Mouse (Mus musculus) layer of hippocampus, adult 2 months (tissue): ENCODE results near the gene Crcp. TPM values are rescaled to one million over a fixed set of nuclear protein-coding genes. Genes with fewer than 3 reads are reported as not detected.

Source experiments
- DNase-seq, 2 experiments: peaks; one replicate each; pipeline ENCODE4 v3.0.0; 2022; ENCODE audit warnings: low spot score in 2 of 2
- H3K27ac ChIP-seq: fragments of 200-600 bp; 2 replicates; pipeline ENCODE4 v1.8.1; 2022
- H3K4me3 ChIP-seq: fragments of 200-600 bp; 2 replicates; pipeline ENCODE4 v1.8.1; 2022; ENCODE audit warnings: mild to moderate bottlenecking
- CTCF ChIP-seq: fragments of 200-600 bp; conservative IDR thresholded peaks from 2 replicates; pipeline ENCODE4 v1.8.1; 2022; ENCODE audit warnings: antibody characterized with exemption, mild to moderate bottlenecking, moderate library complexity
- total RNA-seq, 2 experiments: library from RNA; stranded (reverse); gene quantifications; 2 replicates each; pipeline ENCODE4 v1.2.3; 2021

Gene Crcp
- total RNA-seq, 2 experiments from 2014 or later: 35.6 to 35.7 TPM

- no peak for TF ChIP-seq CTCF
- DNase-seq: no peak
- Histone ChIP-seq H3K27ac (no peak overlapping the region), H3K4me3 (no peak overlapping the region)
Observed at GRCm38 (mm10) chr5:130050416-130050815, 21.3 kb downstream of the Crcp start.

GRCm38 (mm10) chr5:130051073-130051860 is 22.2 kb downstream of the Crcp start:
- DNase-seq: no peak
- TF ChIP-seq CTCF: no peak
- H3K27ac ChIP-seq: no peak overlapping the region
- no peak overlapping the region for H3K4me3 ChIP-seq

- Histone ChIP-seq H3K4me3 (no peak overlapping the region), H3K27ac (no peak overlapping the region)
- DNase-seq: no peak
- TF ChIP-seq CTCF: no peak
Observed at GRCm38 (mm10) chr5:130052510-130052909, 23.4 kb downstream of the Crcp start.

GRCm38 (mm10) chr5:130052955-130053354 is 23.9 kb downstream of the Crcp start:
- DNase-seq: no peak
- no peak for TF ChIP-seq CTCF
- no peak overlapping the region for H3K27ac ChIP-seq
- no peak overlapping the region for H3K4me3 ChIP-seq

GRCm38 (mm10) chr5:130055688-130056087 is 26.6 kb downstream of the Crcp start:
- Histone ChIP-seq H3K27ac (no peak overlapping the region), H3K4me3 (no peak overlapping the region)
- TF ChIP-seq CTCF: no peak
- no peak for DNase-seq

GRCm38 (mm10) chr5:130056303-130056702 is 27.2 kb downstream of the Crcp start:
- no peak for TF ChIP-seq CTCF
- no peak for DNase-seq
- H3K27ac ChIP-seq: no peak overlapping the region
- H3K4me3 ChIP-seq: no peak overlapping the region

- H3K27ac ChIP-seq: peak overlapping the region; percentile 48
- DNase-seq: no peak
- no peak overlapping the region for H3K4me3 ChIP-seq
- TF ChIP-seq CTCF: no peak
Observed at GRCm38 (mm10) chr5:130059413-130060328, 30.6 kb downstream of the Crcp start.

GRCm38 (mm10) chr5:130060329-130060665 is 31.2 kb downstream of the Crcp start:
- no peak overlapping the region for H3K4me3 ChIP-seq
- DNase-seq: no peak
- peak overlapping the region; percentile 48 for H3K27ac ChIP-seq
- TF ChIP-seq CTCF: no peak

GRCm38 (mm10) chr5:130062096-130062495 is 33.0 kb downstream of the Crcp start:
- no peak for TF ChIP-seq CTCF

GRCm38 (mm10) chr5:130063760-130064159 is 34.7 kb downstream of the Crcp start:
- TF ChIP-seq CTCF: no peak
- Histone ChIP-seq H3K27ac (no peak overlapping the region), H3K4me3 (no peak overlapping the region)
- no peak for DNase-seq

More at GRCm38 (mm10) chr5:130062096-130062495, 33.0 kb downstream of the Crcp start:
- Histone ChIP-seq H3K4me3 (no peak overlapping the region), H3K27ac (no peak overlapping the region)
- DNase-seq: no peak

GRCm38 (mm10) chr5:130065579-130065978 is 36.5 kb downstream of the Crcp start:
- no peak overlapping the region for H3K27ac ChIP-seq
- TF ChIP-seq CTCF: peak; percentile 64
- DNase-seq: no peak
- H3K4me3 ChIP-seq: no peak overlapping the region

GRCm38 (mm10) chr5:130067841-130068264 is 38.8 kb downstream of the Crcp start:
- TF ChIP-seq CTCF: no peak
- DNase-seq: no peak
- Histone ChIP-seq H3K4me3 (no peak overlapping the region), H3K27ac (no peak overlapping the region)

- no peak within 1 kb of the TSS for H3K4me3 ChIP-seq
- TF ChIP-seq CTCF: no peak
- no peak for DNase-seq
- H3K27ac ChIP-seq: no peak within 1 kb of the TSS
Observed at GRCm38 (mm10) chr5:130073026-130073425, 43.9 kb downstream of the Crcp start, which contains the start of gene Tpst1. Tpst1 (plus strand) TSS chr5:130073326.
